Mouse (Mus musculus) heart, postnatal 25 days (tissue): ENCODE results near the gene Gm44790. TPM values are rescaled to one million over a fixed set of nuclear protein-coding genes. Genes with fewer than 3 reads are reported as not detected.
"Not testable (repeated sequence)": the region's sequence is repeated elsewhere in the genome, so short reads cannot be mapped to it uniquely, and the experiment has no call there.

Experiments used
- DNase-seq: peaks from one replicate; pipeline ENCODE4 v3.0.0; 2022; ENCODE audit warnings: low spot score
- intact Hi-C: fragments of 180-260 bp; cut with DNase I; formaldehyde crosslinking; loops from one replicate; pipeline ENCODE4 v1.15.1; 2025
- total RNA-seq, 2 experiments: library from RNA; stranded (reverse); gene quantifications; 2 replicates each; pipeline ENCODE4 v1.2.3; 2021

The Gm44790 gene
- total RNA-seq, 2 experiments from 2014 or later, result 0.36 TPM; not detected in 1

DNA sequence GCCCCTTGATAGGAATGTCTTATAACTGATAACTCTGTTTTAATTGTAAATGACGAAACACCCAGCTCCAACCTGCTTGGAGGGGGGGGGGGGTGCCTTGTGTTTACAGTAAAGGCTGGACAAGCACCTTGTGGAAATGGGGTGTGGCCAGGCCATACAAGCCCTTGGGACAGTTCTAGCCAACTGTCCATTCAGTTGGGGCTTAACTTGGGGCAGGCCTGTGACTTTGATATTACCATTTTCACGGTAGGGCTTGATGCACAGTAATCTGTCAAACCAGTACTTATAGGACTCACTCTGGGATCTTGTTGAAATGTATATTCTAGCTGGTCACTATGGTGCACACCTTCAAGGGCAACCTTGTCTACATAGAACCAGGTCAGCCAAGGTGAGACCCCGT, 44.9 kb downstream of the Gm44790 start:
- intact Hi-C loops, result no loop called here
- no peak for DNase-seq

DNA sequence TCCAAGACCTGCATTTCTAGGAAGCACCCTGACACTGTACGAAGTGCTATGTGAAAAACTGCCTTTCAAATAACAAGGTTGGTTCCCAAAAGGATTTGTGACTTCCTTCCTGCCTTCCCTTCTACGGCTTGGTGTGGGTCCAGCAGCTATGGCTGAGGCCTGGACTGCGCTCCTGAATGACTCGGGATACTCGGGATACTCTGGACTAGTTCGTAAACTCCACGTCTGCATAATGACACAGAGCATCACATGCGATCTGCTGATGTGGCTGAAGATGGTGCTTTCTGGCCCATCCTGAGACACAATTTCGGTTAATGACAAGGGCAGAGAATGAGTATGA, 45.3 kb downstream of the Gm44790 start:
- DNase-seq, result no peak
- intact Hi-C loops, result loop anchor here (1.0 kb wide), 1 partner anchor 55 kb away; the partner anchor contains the start of gene Pcbp1

DNA sequence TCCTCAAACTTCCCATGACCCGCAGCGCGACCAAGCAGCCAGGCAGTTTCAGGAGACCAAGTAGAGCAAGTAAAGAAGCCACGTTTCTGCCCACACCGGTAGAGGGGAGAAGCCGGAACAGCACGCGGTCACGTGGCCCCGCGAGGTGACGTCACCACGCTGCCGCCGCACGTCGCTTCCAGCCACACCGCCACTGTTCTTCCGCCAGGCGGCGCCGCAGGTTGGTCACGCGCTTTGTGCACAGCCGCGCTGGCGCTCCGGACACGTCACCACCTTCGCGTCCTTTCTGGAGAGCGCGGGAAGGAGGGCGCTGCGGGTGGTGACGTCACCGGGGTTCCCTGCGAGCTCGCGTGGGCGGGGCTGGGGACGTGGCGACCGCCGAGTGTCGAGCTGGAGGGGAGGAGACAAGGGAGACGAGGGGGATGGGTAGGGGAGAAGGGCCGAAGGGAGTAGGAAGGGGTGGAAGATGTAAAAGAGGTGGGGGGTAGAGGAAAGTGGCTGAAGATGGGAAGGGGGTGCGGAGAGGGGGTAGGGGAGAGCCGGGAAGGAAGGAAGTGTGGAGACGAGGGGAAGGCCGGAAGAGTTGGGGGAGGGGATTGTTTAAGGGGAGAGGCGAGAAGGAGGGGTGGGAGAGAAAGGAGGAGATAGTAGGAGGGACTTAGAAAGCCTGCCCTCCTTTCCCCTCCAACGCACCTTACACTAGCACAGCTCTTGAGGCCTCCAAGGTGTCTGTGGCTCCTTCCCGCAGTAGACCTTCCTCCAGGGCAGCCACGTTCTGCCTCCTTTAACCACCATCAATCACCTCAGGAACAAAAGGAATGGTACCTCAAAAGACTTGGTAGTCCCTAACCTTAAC, 45.9 kb downstream of the Gm44790 start:
- peak; percentile 99 for DNase-seq
- intact Hi-C loops, result loop anchor here (1.0 kb wide), 1 partner anchor 54 kb away; the partner anchor contains the start of gene Pcbp1

DNA sequence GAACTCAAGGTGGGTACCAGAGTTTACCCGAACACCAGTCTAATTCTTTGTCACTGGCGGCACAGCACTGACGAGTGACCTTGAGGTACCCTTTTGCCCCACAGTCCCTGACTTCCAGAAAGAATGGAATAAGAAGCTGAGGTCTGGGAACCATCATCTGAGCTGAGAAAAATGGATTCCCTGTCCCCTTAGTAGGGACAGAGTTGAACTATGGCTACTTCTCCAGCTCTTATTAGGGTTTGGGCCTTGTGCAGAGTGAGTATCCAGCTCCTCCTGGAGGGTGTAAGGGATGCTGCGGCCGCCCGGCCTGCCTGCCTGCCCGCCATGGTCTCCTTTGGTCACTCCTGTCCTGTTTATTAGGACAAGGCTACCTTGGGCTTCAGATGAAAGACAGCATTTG, 46.6 kb downstream of the Gm44790 start:
- no peak for DNase-seq
- intact Hi-C loops, result no loop called here

DNA sequence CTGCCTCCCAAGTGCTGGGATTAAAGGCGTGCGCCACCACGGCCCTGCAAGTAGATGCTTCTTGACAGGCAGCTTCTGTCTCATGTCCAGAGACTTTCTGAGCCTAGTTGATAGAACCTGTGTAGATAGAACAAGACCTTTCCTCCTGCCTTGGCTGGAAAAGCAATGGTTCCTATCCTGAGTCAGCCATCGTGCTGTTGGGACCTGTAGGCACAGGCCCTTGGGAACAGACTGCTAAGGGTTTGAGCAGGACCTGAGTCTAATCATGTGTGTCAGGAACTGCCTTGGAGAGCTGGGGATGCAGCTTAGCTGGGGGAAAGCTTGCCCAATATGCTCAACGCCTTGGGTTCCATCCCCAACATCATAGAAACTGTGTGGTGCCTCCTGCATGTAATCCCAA, 47.6 kb downstream of the Gm44790 start:
- intact Hi-C loops, result no loop called here
- DNase-seq, result no peak

DNA sequence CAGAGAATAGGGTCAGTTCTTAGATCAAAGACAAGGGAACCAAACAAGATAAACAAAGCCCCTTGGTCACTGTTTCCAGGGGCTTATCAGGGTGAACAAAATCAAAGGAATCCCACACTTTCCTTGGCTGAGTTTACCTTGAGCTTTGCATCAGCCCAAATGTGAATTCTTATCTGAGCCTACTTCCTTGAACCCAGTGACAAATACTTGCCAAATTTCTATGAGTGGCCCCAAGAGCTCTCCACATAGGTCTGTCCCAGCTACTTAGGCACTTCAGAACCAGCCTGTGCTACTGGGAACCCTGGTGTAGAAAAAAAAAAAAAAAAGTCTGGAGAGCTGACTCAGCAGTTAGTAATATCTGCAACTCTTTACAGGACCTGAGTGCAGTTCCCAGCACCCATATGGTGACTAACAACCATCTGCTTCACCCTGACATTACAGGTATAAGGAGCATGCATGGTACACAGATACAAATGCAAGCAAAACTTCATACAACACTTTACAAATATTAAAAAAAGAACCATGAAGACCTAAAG, 48.3 kb downstream of the Gm44790 start:
- intact Hi-C loops, result no loop called here
- DNase-seq, result no peak

DNA sequence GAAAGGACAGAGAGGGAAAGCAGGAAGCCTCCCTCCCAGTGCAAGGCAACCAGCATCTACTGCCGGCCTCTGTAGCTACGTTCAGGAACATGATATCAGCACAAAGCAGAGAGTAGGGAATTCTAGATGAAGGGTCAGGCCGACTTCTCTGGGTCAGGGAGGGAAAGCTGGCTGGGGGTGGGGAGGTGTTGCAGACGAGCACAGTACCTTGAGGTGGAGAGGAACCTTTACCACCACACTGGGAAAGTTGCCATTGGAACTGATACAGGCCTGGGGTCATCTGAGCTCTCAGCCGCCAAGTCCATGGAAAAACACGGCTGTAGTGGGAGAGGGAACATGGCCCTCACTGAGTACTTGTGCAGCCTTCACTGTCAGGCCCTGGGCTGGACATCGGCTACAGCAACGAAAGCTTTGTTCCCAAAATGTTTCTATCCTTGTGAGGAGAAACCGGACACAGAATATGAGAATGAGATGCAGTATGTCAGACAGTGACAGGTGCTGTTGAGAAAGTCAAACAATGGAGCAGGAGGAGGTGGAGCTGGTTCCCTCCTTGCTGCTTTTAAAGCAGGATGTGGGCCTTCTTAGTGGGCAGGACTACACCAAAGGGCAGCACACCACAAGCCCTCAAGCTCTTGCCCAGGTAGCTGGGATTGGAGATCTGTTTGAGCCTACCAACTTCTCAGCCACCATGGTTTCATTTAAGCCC, 49.2 kb downstream of the Gm44790 start:
- intact Hi-C loops, result no loop called here
- peak; percentile 25 for DNase-seq

DNA sequence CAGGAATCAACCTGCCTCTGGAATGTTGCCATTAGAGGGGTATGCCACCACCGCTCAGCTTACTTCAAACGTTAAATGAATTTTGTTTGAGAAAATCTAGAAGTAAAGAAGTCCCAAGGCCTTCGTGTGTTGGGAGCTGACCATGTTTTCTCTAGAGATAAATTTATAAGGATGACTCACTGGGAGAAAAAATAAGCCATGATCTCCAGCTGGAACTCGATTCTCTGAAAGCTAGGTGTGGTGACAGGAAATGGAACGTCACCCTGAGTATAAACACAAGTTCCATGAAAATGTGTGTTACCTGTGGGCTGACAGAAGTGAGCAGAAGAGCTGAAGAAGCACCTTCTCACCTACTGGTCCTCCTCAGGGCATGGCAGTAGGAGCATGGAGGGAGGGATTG, 50.5 kb downstream of the Gm44790 start:
- no peak for DNase-seq
- intact Hi-C loops, result no loop called here

DNA sequence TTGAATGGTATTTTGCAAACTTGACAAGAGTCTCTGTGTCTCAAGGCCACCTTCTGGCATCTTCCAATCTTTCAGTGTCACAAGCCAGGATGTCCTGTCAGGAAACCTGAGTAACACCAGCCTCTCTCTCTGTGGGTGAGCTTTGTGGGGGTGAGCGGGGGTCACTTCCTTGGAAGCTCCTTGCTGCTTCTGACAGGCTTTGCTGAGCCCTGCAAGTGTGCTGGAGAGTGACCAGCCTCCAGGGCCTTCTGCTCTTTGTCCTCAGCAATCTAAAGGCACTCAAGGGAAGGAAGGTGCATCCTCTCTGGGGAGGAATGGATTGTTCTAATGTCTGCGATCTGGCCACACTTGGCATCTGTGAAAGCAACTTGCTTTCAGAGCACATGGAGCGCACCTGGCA, 52.9 kb downstream of the Gm44790 start:
- DNase-seq, result peak; percentile 26
- intact Hi-C loops, result no loop called here

DNA sequence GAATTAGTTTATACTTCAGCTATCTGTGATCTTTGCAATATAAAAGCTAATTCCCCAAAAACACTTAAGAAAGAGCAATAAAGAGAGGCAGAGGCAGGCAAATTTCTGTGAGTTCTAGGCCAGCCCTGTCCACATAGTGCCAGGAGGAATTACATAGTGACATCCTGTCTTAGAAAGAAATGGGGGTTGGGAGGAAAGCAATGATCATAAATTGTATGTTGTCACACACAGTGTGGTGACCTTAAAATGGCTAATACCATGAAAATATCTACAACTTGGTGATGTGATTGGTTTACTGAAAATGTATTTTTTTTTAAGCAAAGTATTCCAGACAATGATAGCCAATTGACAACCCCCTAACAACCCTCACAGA, 53.3 kb downstream of the Gm44790 start:
- DNase-seq, result no peak
- intact Hi-C loops, result no loop called here

DNA sequence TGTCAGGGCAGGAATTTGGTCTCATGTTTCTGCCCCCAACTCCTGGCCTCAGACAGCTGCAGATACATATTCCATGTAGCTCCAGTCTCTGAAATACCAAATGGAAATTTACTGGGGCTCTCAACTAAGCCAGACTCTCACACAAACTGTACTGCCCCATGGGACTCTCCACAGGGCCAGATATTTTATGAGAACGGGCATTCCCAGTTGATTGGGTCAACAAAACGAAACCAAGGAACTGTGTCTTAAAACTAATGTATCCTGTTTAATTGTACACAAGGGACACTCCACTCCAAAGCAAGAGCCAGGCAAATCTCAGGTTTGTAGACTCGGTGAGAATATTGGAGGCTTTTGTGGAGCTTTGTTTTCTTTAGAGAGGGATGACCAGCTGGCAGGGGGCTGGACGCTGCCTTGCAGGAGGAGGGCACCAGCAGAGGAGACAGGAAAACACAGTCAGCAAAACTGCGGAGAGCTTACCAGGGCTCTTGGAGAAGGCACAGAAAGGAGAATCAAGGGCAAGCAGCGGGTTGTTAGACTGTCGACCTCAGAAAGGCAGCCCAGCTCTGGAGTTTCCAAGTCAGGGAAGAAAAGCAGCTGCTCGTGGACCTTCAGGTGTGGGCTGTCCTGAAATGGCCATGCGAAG, 53.9 kb downstream of the Gm44790 start:
- intact Hi-C loops, result no loop called here
- peak; percentile 49 for DNase-seq

DNA sequence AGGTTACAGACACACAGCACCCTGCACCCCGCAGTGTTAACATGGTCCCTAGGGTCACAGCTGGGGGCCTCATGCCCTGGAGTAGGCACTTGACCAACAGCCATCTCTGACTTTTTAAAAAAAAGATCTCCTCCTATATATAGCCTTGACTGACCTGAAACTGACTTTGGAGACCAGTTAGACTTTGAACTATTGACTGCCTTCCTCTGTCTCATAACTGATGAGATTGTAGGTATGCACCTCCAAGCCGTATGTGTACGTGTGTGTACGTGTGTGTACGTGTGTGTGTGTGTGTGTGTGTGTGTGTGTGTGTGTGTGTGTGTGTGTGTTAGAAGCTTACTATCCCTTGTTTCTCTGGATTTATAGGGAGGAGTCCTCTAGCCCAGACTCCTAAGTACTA, 55.4 kb downstream of the Gm44790 start:
- no peak for DNase-seq
- intact Hi-C loops, result no loop called here

DNA sequence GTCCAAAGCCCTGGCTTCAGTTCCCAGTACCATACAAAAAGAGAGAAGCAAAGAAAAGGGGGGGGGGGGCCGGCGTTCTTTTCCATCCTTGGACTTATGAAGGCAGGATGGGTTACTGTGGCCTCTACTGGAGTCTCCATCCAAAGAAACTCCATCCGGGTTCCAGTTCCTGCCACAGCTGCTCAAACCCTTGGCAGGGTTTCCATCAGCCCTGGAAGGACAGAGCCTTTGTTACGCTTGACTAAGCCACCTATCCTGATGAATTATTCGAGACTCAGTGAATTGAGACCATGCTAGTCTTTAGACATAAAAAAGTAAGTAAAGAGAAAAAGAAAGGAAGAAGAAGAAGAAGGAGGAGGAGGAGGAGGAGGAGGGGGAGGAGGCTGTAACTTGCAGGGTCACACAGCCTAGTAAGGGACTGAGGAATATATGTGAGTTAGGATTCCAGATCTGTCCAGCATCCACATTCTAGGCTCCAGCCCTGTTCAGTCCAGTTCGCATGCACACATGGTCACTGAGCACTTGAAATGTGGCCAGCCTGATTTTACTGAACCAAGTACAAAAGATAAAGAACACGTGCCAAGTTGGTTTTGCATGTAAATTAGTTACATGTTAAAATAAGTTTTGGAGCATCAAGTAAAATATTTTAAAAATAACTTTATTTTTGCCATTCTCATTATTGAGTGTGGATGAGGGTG, 59.6 kb downstream of the Gm44790 start:
- intact Hi-C loops, result no loop called here
- no peak for DNase-seq

DNA sequence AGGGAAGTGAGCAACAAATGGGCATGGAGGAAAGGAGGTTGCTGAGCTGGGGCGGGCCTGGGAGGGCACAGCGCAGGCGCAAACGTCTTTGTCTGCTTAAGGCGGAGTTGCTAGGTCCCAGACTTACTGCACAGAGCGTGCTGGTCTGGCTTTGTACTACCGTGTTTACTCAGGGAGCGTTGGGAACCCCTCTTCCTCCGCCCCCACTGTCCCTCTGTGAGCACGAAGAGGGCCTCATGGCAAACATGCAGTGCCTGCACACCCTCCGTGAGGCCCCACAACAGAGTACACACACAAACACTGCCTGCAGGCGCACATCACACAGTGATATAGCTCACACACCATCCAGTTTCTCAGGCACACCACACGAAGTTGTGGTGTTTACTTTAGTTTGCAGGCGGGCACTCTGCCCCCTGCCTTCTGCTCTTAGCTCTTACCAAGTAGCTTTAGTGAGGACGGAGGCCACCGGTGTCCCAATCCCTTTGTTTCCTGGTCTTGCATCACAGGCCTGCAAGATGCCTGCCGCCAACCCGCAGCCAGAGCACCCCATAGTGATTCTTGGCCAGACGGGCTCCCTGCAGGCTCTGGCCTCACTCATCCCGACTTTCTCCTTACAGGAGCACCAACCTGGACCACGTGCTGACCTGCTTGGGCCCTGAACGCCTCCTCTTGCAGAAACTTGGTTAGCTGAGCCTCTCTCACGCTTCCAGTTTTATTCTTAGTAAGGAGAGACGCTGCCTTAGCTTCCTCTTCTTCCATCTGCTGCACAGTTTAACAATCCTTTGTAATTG, 61.1 kb downstream of the Gm44790 start:
- peak; percentile 67 for DNase-seq
- intact Hi-C loops, result no loop called here

DNA sequence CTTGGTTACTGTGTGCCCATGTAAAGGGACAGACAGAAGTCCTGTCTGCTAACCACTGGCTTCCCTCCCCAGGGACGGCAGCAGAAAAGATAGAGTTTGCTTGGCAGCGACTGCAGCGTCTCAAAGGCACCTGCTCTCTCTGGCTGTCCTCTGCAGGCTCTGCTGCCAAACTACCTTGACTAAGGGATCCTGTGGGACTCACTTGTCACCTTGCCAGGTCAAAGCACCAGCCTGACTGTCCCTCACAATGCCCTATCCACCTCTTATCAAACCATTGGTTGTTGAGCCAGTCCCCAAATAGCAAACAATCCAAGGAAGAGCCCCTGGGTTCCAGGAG, 61.7 kb downstream of the Gm44790 start:
- DNase-seq, result peak; percentile 17
- intact Hi-C loops, result no loop called here

DNA sequence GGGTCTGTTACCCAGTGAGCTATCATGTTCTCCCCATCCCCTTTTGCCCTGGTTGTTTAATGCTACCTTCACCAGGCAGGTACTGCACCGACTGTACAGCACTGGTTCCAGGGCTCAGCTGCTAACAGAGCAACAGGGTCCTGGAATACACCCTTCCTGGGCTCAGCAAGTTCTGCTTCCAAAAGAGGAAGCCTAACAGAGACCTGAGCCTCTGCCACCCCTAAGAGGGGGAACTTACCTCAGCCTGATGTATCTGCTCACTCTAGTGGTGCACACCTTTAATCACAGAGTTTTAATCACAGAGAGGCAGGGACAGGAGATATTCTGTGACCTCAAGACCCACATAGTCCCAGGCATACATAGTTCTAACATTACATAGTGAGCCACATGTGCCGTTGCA, 63.5 kb downstream of the Gm44790 start:
- intact Hi-C loops, result no loop called here

DNA sequence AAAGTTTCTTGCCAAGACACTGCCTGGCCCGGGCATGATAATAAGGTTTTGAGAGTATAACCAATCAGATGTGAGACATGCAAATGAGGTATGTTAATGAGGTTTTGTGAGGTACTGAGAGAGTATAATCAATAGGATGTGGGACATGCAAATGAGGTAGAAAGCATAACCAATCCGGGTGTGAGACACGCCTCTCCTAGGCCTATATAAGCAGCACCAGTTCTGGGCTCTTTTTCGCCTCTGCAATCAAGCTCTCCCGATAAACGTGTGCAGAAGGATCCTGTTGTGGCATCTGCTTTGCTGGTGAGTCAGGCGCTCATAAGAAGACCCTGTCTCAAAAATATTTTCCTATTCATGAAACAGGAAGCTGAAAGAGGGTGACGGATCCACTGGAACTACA, 64.0 kb downstream of the Gm44790 start:
- DNase-seq, intact Hi-C loops: not testable (repeated sequence)

More for the DNA sequence above, 63.5 kb downstream of the Gm44790 start:
- DNase-seq, result no peak

DNA sequence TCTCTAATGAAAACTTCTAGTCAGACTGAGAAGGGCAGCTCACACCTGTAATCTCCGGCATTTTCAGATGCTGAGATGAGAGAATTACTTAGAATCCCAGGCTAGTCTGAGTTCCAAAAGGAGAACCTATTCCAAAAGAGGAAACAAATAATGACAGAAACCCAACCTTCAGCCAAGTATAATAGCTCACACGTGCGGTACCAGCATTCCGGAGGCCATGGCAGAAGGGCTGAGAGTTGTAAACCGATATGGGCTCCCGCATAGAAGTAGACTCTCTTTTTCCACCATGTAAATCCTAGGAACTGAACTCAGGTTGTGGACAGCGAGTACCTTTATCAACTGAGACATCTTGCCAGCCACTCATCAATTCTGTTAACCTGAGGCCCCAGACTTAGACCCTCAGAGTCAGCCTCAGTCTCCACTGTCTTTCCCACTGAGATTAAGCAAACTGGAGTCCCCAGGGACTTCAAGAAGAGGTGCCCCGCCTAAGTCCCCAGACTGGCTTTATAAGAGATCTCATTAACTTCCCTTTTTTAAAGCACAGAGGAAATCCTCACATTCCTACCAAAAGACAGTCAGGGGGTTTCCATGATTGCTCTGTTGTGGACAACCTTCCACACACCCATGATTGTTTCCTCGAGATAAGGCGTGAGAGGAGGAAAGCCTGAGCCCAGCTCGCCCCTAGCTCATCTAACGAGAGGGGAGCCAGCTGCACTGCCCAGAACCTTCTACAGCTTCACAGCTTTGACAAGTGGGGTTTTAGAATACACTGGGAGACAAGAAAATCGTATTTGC, 67.2 kb downstream of the Gm44790 start:
- intact Hi-C loops, result no loop called here
- no peak for DNase-seq

DNA sequence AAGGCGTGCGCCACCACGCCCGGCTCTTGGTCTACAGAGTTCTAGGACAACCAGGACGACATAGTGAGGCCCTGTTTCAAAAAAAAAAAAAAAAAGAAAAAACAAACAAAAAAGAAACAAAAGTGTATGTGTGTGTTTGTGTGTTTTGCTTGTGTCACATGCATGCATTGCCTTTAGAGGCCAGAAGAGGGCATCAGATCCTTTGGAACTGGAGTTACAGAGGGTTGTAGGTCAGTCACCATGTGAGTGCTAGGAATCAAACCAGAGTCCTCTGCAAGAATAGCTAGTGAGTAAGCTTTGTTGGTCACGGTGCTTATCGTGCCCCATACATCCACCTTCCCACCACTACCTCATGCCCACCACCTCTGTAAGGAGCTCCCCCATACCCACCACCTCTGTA, 68.3 kb downstream of the Gm44790 start:
- DNase-seq, result no peak
- intact Hi-C loops, result no loop called here
